Mouse (Mus musculus) midbrain, embryonic 10.5 days (tissue): Measurements from ENCODE around the gene Cnot6l. TPM values are rescaled to one million over a fixed set of nuclear protein-coding genes. Genes with fewer than 3 reads are reported as not detected.

Experiments
- DNase-seq: peaks from one replicate; pipeline ENCODE4 v3.0.0-alpha.2; 2017; ENCODE audit warnings: low spot score
- H3K27ac ChIP-seq: fragments of 300-500 bp; sonication (generic); replicated peaks from 2 replicates; pipeline ENCODE4 v1.5.1; 2016; ENCODE audit warnings: mild to moderate bottlenecking
- H3K27me3 ChIP-seq: fragments of 300-500 bp; sonication (generic); 2 replicates; pipeline ENCODE4 v1.6.1; 2016; ENCODE audit warnings: low read depth, mild to moderate bottlenecking; ENCODE audit not compliant: poor library complexity, severe bottlenecking
- H3K36me3 ChIP-seq: fragments of 300-500 bp; sonication (generic); 2 replicates; pipeline ENCODE4 v1.6.1; 2016; ENCODE audit warnings: mild to moderate bottlenecking, moderate library complexity
- H3K4me1 ChIP-seq: fragments of 300-500 bp; sonication (generic); 2 replicates; pipeline ENCODE4 v1.6.1; 2016
- H3K4me3 ChIP-seq: fragments of 300-500 bp; sonication (generic); 2 replicates; pipeline ENCODE4 v1.5.1; 2016; ENCODE audit warnings: mild to moderate bottlenecking, moderate library complexity
- H3K9me3 ChIP-seq: fragments of 300-500 bp; sonication (generic); replicated peaks from 2 replicates; pipeline ENCODE4 v1.6.1; 2016; ENCODE audit warnings: mild to moderate bottlenecking
- WGBS: fragments of 180-500 bp; shearing (Covaris S2); methylation state at CpG from one replicate; pipeline ENCODE4 v1.1.7; 2016; 5-methylcytosine and 5-hydroxymethylcytosine counted together
- polyA plus RNA-seq: library from polyadenylated mRNA; unstranded; fragments of >200 nt; fragmentation: Nextera tagmentation; extraction: Ambion mirVana; gene quantifications from 2 replicates; pipeline ENCODE4 v1.2.1, GENCODE M21; 2016

The Cnot6l gene
- polyA plus RNA-seq, 1 experiment from 2014 or later, result 7.4 TPM

- DNase-seq, result no peak
- no peaks in the 10 kb centered on the region for H3K27me3 ChIP-seq
- WGBS, result 84% methylated on average over 2 of the region's 2 CpGs
- no peak overlapping the region for H3K4me3 ChIP-seq
- H3K4me1 ChIP-seq, result no peaks in the 10 kb centered on the region
- H3K36me3 ChIP-seq, result no peaks in the 10 kb centered on the region
- H3K27ac ChIP-seq, result no peak overlapping the region
- no peaks in the 10 kb centered on the region for H3K9me3 ChIP-seq
These were observed 19.2 kb upstream of the Cnot6l start for GRCm38 (mm10) chr5:96183211-96183610.

DNA sequence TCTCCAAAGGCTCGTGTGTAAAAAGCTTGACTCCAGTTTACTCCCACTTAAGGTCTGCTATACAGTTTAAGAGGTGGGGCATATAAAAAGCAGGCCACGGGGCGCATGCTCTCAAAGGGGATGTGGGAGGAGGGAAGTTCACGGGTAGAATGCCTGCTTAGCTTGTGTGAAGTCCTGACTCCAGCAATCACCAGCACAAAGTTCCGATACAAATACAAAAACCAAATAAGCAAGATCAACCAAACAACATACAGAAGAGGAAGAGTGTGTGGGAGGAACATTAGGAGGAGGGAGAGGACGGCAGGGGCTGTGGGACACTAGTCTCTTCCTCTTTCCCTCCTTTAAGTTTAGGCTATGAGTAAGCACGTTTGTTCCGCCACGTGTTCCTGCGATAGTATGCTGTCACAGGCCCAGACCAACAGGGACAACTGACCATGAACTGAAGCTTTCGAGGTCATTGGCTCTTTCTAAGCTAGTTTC lies 12.9 kb upstream of the Cnot6l start:
- H3K36me3 ChIP-seq, result no peaks in the 10 kb centered on the region
- H3K27ac ChIP-seq, result no peak overlapping the region
- no peaks in the 10 kb centered on the region for H3K4me1 ChIP-seq
- no peaks in the 10 kb centered on the region for H3K9me3 ChIP-seq
- 82% methylated on average over 11 of the region's 11 CpGs for WGBS
- no peaks in the 10 kb centered on the region for H3K27me3 ChIP-seq
- no peak overlapping the region for H3K4me3 ChIP-seq
- no peak for DNase-seq

DNA sequence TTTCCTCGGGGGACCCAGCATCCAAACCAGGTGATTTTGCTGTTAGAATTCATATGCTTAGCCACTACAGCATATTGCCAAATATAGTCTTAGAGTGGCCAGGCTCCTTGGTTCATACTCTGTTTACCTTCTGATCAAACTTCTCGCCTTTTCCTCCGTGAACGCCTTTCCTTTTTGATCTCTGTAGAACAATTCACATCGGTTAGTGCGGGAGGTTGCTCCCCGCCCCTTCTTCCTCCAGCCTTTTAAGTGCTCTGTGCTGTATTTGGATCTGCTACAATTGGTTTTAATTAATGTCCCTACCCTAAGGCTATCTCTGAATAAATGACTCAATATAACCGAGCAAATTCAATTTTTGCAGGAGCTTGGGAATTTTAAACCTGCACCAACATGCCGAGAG lies 12.2 kb upstream of the Cnot6l start:
- Histone ChIP-seq H3K27me3 (no peaks in the 10 kb centered on the region), H3K36me3 (no peaks in the 10 kb centered on the region), H3K9me3 (no peaks in the 10 kb centered on the region), H3K4me3 (no peak overlapping the region), H3K27ac (no peak overlapping the region), H3K4me1 (no peaks in the 10 kb centered on the region)
- 74% methylated on average over 9 of the region's 9 CpGs for WGBS
- DNase-seq, result no peak

DNA sequence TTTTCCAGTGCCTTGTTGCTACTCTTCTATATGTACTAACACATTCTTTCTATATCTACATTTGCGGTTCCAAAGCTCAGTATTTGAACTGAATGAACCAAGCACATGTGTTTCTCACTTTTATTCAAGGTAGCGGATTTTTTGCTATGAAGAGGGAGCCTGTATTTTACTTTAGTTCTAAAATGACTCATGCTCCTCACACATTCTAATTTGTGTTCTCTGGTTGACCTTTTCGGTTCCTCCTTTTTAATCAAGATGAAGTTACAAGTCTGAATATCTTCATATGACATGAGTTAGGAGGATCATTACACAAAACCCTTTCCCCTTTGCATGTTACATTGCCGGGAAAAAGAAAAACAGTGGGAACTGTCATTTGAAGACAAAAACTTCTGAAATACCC lies 7.8 kb upstream of the Cnot6l start:
- no peak for DNase-seq
- Histone ChIP-seq H3K27ac (no peak overlapping the region), H3K9me3 (0 out of 2 replicates have a peak, but pooled peaks cover 1% of the 10 kb centered on the region), H3K4me1 (no peaks in the 10 kb centered on the region), H3K36me3 (no peaks in the 10 kb centered on the region), H3K27me3 (no peaks in the 10 kb centered on the region), H3K4me3 (no peak overlapping the region)
- WGBS, result 94% methylated on average over 4 of the region's 4 CpGs

DNA sequence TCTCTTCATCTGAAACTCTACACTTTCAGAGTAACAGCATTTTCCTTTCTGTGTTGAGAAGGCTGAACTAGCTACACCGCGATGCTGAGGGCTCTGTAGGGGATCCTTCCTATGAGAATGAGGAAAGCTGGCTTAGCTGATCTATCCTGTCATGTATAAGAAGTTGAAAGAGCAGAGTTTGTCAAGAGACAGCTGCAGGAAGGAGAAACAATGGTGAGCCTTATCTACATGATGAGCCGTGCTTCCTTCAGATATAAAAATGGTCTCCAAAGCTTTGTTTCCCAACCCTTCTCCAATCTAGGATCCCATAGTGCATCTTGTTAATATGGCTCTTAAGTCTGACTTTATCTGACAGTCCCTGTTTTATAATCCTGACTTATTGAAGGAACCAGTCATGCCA lies 6.5 kb upstream of the Cnot6l start:
- Histone ChIP-seq H3K4me3 (no peak overlapping the region), H3K9me3 (0 out of 2 replicates have a peak, but pooled peaks cover 3% of the 10 kb centered on the region), H3K27ac (no peak overlapping the region), H3K27me3 (no peaks in the 10 kb centered on the region), H3K36me3 (no peaks in the 10 kb centered on the region), H3K4me1 (no peaks in the 10 kb centered on the region)
- DNase-seq, result no peak
- WGBS, result 75% methylated on average over 3 of the region's 3 CpGs

DNA sequence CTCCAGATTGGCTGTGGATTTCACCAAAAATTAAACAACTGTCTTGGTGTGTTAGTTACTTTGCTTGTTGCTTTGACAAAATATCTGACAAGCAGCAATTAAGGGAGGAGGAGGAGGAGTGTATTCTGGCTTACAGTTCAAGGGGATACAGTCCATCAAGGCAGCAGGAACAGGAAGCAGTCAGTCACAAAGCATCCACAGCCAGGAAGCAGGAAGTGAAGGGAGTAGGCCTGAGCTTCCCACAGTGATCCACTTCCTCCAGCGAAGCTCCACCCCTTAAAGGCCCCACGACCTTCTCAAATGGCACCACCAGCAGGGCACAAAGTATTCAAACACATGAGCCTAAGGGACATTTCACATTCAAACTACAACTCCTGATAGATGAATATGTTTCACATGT lies 2.8 kb upstream of the Cnot6l start:
- Histone ChIP-seq H3K4me1 (peaks cover 6% of the 10 kb centered on the region; the same call in 1 of the 2 replicates), H3K36me3 (no peaks in the 10 kb centered on the region), H3K27ac (no peak overlapping the region), H3K27me3 (no peaks in the 10 kb centered on the region), H3K4me3 (no peak overlapping the region), H3K9me3 (0 out of 2 replicates have a peak, but pooled peaks cover 3% of the 10 kb centered on the region)
- no peak for DNase-seq
- 83% methylated on average over 2 of the region's 2 CpGs for WGBS

DNA sequence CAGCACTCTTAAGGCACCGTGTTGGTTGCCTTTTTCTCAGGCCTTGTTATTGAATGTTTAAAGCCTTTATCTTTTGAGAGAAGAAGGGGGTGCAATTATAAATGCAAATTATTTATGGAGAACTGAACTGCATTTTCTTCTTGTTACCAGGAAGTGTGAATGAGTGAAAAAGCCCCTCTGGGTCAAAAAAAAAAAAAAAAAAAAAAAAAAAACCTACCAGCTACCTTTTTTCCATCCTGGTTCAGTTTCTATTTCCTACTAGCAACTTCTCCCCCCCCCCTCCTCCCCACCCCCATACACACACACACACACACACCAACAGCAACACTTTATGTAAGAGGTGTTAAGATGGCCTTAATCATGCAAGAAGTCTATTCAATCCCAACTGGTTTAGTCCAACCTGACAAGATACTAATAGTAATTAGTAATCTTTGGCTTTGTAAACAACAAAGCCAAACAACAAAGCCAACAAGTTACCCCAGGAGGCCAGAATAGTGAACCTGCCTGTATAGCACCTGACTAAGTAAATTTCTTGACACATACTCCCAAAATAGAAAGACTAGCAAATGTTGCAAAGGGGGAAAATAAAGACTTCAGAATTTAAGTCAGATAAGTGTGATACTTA lies 463 bp downstream of the Cnot6l start:
- Histone ChIP-seq H3K36me3 (no peaks in the 10 kb centered on the region), H3K4me3 (peak overlapping the region; percentile 92), H3K27ac (peak overlapping the region; percentile 99), H3K4me1 (peaks cover 16% of the 10 kb centered on the region), H3K27me3 (no peaks in the 10 kb centered on the region), H3K9me3 (0 out of 2 replicates have a peak, but pooled peaks cover 3% of the 10 kb centered on the region)
- WGBS, result 3% methylated on average over 1 of the region's 1 CpGs
- DNase-seq, result no peak

DNA sequence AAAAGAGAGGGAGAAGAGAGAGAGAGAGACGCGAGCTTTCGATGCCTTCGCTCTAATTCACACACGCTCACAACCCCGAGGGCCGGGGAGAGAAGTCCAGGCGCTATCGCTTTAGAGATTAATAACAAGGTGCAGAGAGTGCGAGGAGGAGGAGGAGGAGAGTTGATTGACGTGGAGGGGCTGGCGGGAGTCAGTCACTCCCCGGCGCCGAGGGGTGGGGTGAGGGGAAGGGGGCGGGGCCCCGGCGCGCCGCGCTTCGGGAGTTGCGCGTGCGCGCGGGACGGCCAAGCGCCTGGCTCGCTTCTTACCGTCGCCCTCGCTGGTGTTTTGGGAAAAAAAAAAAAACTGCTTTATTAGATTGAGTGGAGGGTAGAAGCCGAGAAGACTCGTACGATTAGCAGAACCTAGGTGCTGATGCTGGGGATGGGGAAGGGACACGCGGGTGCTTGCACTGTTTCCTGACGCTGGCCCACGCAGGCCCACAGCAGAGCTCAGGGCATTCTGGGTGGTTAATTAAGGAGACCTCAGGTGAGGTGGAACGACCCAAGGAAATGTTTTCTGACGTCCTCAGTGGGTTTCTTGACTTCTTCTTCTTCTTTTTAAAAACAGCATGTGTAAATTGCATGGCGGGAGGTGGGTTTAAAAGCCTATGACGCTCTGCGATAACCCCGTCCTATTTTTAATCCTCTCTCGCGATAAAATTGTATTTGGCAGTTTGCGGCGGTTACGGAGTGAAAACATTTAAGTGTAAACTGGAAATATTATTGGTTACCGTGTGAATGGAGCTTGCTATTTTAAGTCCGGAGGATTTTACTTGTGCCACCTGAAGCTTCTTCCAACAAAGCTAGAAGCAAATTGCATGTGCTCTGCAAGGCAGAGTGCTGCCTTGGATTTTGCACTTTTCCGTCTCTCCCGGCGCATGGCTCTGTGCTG lies 1.3 kb downstream of the Cnot6l start:
- no peaks in the 10 kb centered on the region for H3K36me3 ChIP-seq
- no peaks in the 10 kb centered on the region for H3K27me3 ChIP-seq
- 0 out of 2 replicates have a peak, but pooled peaks cover 3% of the 10 kb centered on the region for H3K9me3 ChIP-seq
- H3K4me1 ChIP-seq, result peaks cover 16% of the 10 kb centered on the region
- H3K4me3 ChIP-seq, result peak overlapping the region; percentile 92
- H3K27ac ChIP-seq, result peak overlapping the region; percentile 99
- WGBS, result under 1% methylated on average over 56 of the region's 56 CpGs
- DNase-seq, result peak; percentile 90

- peak; percentile 69 for DNase-seq
- Histone ChIP-seq H3K36me3 (no peaks in the 10 kb centered on the region), H3K4me3 (peak overlapping the region; percentile 92), H3K4me1 (peaks cover 16% of the 10 kb centered on the region), H3K27ac (peak overlapping the region; percentile 99), H3K27me3 (no peaks in the 10 kb centered on the region), H3K9me3 (0 out of 2 replicates have a peak, but pooled peaks cover 2% of the 10 kb centered on the region)
- WGBS, result under 1% methylated on average over 102 of the region's 114 CpGs
These were observed 2.2 kb downstream of the Cnot6l start for GRCm38 (mm10) chr5:96161578-96162398.

GRCm38 (mm10) chr5:96161263-96161577 lies 2.8 kb downstream of the Cnot6l start:
- Histone ChIP-seq H3K36me3 (no peaks in the 10 kb centered on the region), H3K27ac (peak overlapping the region; percentile 99), H3K27me3 (no peaks in the 10 kb centered on the region), H3K4me1 (peaks cover 16% of the 10 kb centered on the region), H3K9me3 (no peaks in the 10 kb centered on the region), H3K4me3 (peak overlapping the region; percentile 92)
- no peak for DNase-seq
- under 1% methylated on average over 44 of the region's 45 CpGs for WGBS

- DNase-seq, result peak; percentile 46
- no peaks in the 10 kb centered on the region for H3K36me3 ChIP-seq
- H3K4me3 ChIP-seq, result peak overlapping the region; percentile 92
- no peaks in the 10 kb centered on the region for H3K9me3 ChIP-seq
- peak overlapping the region; percentile 99 for H3K27ac ChIP-seq
- H3K4me1 ChIP-seq, result peaks cover 16% of the 10 kb centered on the region
- H3K27me3 ChIP-seq, result no peaks in the 10 kb centered on the region
- WGBS, result under 1% methylated on average over 50 of the region's 50 CpGs
These were observed 3.3 kb downstream of the Cnot6l start for GRCm38 (mm10) chr5:96160467-96161262.

DNA sequence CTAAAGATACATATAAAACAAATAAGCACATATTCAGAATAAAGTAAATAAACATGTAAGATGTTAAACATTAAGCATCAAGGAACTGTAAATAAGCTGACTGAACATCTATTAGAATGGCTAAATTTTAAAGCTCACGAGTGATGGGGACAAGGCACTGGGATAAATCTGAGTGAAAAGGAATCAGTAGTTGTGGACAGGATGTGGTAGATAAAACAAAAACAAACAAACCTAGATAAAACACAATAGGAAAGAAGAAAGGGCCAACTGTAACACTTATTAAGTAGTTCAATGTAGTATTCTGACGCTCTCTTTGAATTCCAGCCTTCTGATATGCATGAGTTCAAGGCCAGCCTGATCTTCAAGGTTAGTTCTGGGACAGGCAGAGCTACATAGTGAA lies 21.6 kb downstream of the Cnot6l start:
- 78% methylated on average over 2 of the region's 2 CpGs for WGBS
- no peak overlapping the region for H3K4me3 ChIP-seq
- no peaks in the 10 kb centered on the region for H3K9me3 ChIP-seq
- no peaks in the 10 kb centered on the region for H3K36me3 ChIP-seq
- no peak overlapping the region for H3K27ac ChIP-seq
- no peaks in the 10 kb centered on the region for H3K27me3 ChIP-seq
- DNase-seq, result no peak
- H3K4me1 ChIP-seq, result no peaks in the 10 kb centered on the region
